Mouse (Mus musculus): ENCODE measurements at regions not wholly inside any gene's neighbourhood (a gene's known extent, or its start where the extent isn't known, plus 50 kb on each side); places are given as distances from the start of the nearest gene placed in this dataset.

GRCm38 (mm10) chr6:11404101-11404500, 503.2 kb downstream of the Ndufa4 start:
- TF ChIP-seq CTCF (IDR thresholded peaks at IDR 0.05; ENCODE audit: low read depth) (no peak), EP300 (IDR thresholded peaks at IDR 0.05; ENCODE audit: low read depth) (no peak)
